Mouse (Mus musculus): Measurements from ENCODE around the gene Atp8b3. TPM values are rescaled to one million over a fixed set of nuclear protein-coding genes. Genes with fewer than 3 reads are reported as not detected.

The Atp8b3 gene
- polyA plus RNA-seq, 1 experiment from 2014 or later = 1.3 TPM

Other genes with a start within 250 kb of the Atp8b3 start
- gene Rps15, start 246.7 kb downstream of the Atp8b3 start, polyA plus RNA-seq (2015; fragmentation: Nextera tagmentation; extraction: Ambion mirVana) = 583 and 598 TPM in 2 replicates
- gene Apc2, start 243.1 kb downstream of the Atp8b3 start, polyA plus RNA-seq (2015; fragmentation: Nextera tagmentation; extraction: Ambion mirVana) = 182 and 183 TPM in 2 replicates
- 28.5 and 29.1 TPM in 2 replicates for gene 2310011J03Rik, start 218.6 kb downstream of the Atp8b3 start, polyA plus RNA-seq (2015; fragmentation: Nextera tagmentation; extraction: Ambion mirVana)
- 1.9 and 2.5 TPM in 2 replicates for gene Pcsk4, start 209.6 kb downstream of the Atp8b3 start, polyA plus RNA-seq (2015; fragmentation: Nextera tagmentation; extraction: Ambion mirVana)
- 3.1 and 3.5 TPM in 2 replicates for gene Reep6, start 209.2 kb downstream of the Atp8b3 start, polyA plus RNA-seq (2015; fragmentation: Nextera tagmentation; extraction: Ambion mirVana)
- 0.42 and 0.66 TPM in 2 replicates for gene Adamtsl5, start 190.7 kb downstream of the Atp8b3 start, polyA plus RNA-seq (2015; fragmentation: Nextera tagmentation; extraction: Ambion mirVana)
- 1.2 and 1.7 TPM in 2 replicates for gene Plk5, start 182.7 kb downstream of the Atp8b3 start, polyA plus RNA-seq (2015; fragmentation: Nextera tagmentation; extraction: Ambion mirVana)
- gene Mex3d, start 151.5 kb downstream of the Atp8b3 start, polyA plus RNA-seq (2015; fragmentation: Nextera tagmentation; extraction: Ambion mirVana) = 14.8 and 16.5 TPM in 2 replicates
- gene Mbd3, start 139.6 kb downstream of the Atp8b3 start, polyA plus RNA-seq (2015; fragmentation: Nextera tagmentation; extraction: Ambion mirVana) = 230 TPM in 2 replicates
- 575 and 577 TPM in 2 replicates for gene Uqcr11, start 132.3 kb downstream of the Atp8b3 start, polyA plus RNA-seq (2015; fragmentation: Nextera tagmentation; extraction: Ambion mirVana)
- gene Tcf3, start 105.5 kb downstream of the Atp8b3 start, polyA plus RNA-seq (2015; fragmentation: Nextera tagmentation; extraction: Ambion mirVana) = 60.9 and 62.5 TPM in 2 replicates
- 2.1 and 2.5 TPM in 2 replicates for gene Onecut3, start 44.3 kb downstream of the Atp8b3 start, polyA plus RNA-seq (2015; fragmentation: Nextera tagmentation; extraction: Ambion mirVana)
- 28.8 and 31.3 TPM in 2 replicates for gene Rexo1, start 22.4 kb upstream of the Atp8b3 start, polyA plus RNA-seq (2015; fragmentation: Nextera tagmentation; extraction: Ambion mirVana)
- 4.6 and 4.9 TPM in 2 replicates for gene Klf16, start 38.2 kb upstream of the Atp8b3 start, polyA plus RNA-seq (2015; fragmentation: Nextera tagmentation; extraction: Ambion mirVana)
- 93.8 and 96.2 TPM in 2 replicates for gene Abhd17a, start 51.2 kb upstream of the Atp8b3 start, polyA plus RNA-seq (2015; fragmentation: Nextera tagmentation; extraction: Ambion mirVana)
- 65.1 and 67.5 TPM in 2 replicates for gene Scamp4, start 63.7 kb upstream of the Atp8b3 start, polyA plus RNA-seq (2015; fragmentation: Nextera tagmentation; extraction: Ambion mirVana)
- 4.4 and 6.4 TPM in 2 replicates for gene Adat3, start 63.8 kb upstream of the Atp8b3 start, polyA plus RNA-seq (2015; fragmentation: Nextera tagmentation; extraction: Ambion mirVana)
- 3.1 and 3.3 TPM in 2 replicates for gene Gm49322, start 66.9 kb upstream of the Atp8b3 start, polyA plus RNA-seq (2015; fragmentation: Nextera tagmentation; extraction: Ambion mirVana)
- 98.5 and 102 TPM in 2 replicates for gene Csnk1g2, start 83.7 kb upstream of the Atp8b3 start, polyA plus RNA-seq (2015; fragmentation: Nextera tagmentation; extraction: Ambion mirVana)
- 75.7 and 77.8 TPM in 2 replicates for gene Btbd2, start 117.9 kb upstream of the Atp8b3 start, polyA plus RNA-seq (2015; fragmentation: Nextera tagmentation; extraction: Ambion mirVana)
- 55.4 and 56.2 TPM in 2 replicates for gene Mknk2, start 139.0 kb upstream of the Atp8b3 start, polyA plus RNA-seq (2015; fragmentation: Nextera tagmentation; extraction: Ambion mirVana)
- gene Mob3a, start 162.9 kb upstream of the Atp8b3 start, polyA plus RNA-seq (2015; fragmentation: Nextera tagmentation; extraction: Ambion mirVana) = 51.8 and 56.8 TPM in 2 replicates
- 36.4 and 42.8 TPM in 2 replicates for gene Izumo4, start 163.1 kb upstream of the Atp8b3 start, polyA plus RNA-seq (2015; fragmentation: Nextera tagmentation; extraction: Ambion mirVana)
- 100 and 101 TPM in 2 replicates for gene Ap3d1, start 203.1 kb upstream of the Atp8b3 start, polyA plus RNA-seq (2015; fragmentation: Nextera tagmentation; extraction: Ambion mirVana)
- gene Dot1l, start 216.1 kb upstream of the Atp8b3 start, polyA plus RNA-seq (2015; fragmentation: Nextera tagmentation; extraction: Ambion mirVana) = 18.9 and 19.4 TPM in 2 replicates

All from hindbrain, embryonic 13.5 days (tissue).